ENCODE assay signal across 20 mouse cellular contexts in the genomic region with DNA sequence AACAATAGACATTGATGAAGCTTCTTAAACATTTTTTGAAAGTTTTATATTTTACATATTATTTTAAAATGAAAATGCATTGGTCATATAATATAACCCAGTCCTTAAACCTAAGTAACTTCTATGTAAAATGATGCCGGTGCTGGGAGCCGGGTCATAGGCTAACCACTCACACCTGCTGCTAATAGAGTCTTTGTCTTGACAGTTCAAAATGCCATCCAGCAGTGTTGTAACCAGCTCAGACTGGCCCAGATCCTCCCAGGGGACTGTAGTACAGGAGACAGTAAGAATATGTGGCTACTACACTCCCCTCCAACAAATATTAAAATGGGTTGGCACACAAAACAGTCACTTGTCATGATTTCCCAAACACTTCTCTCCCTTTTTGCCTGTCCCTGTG.
"Had no signal": no experiment of that assay in that cellular context is flagged by ENCODE, and none has a peak within 500 bp of the region (broad histone marks: within the 10 kb centered on the region; RNA-seq: fewer than 3 reads in every experiment).

No protein-coding gene starts in this region.

- H3K4me1 ChIP-seq: lung, embryonic 15.5 days; megakaryocyte, embryonic 14.5 days had no signal

- H3K36me3 ChIP-seq: lung, embryonic 15.5 days had no signal

- H3K27me3 ChIP-seq: lung, embryonic 15.5 days; megakaryocyte, embryonic 14.5 days had no signal

- H3K4me2 ChIP-seq: liver, embryonic 11.5 days; lung, embryonic 15.5 days; midbrain, embryonic 11.5 days had no signal

- H3K9me3 ChIP-seq: lung, embryonic 15.5 days had no signal

- DNase-seq: kidney, adult 2 months; kidney, postnatal 25 days; layer of hippocampus, postnatal 36 days; lung, adult 18-20 months; lung, postnatal 10 days; lung, postnatal 36 days; midbrain, embryonic 14.5 days; right cerebral cortex, adult 18-20 months; right cerebral cortex, postnatal 14 days; right cerebral cortex, postnatal 4 days; thymus, adult 2 months; thymus, postnatal 14 days had no signal

- H3K9ac ChIP-seq: liver, embryonic 14.5 days; lung, embryonic 15.5 days had no signal

- H3K4me3 ChIP-seq: left cerebral cortex, adult 2 months; lung, embryonic 15.5 days; megakaryocyte, embryonic 14.5 days had no signal

- H3K27ac ChIP-seq: kidney, postnatal 0 days; left cerebral cortex, adult 2 months; liver, embryonic 14.5 days; lung, embryonic 15.5 days; stomach, postnatal 0 days had no signal
